Mouse (Mus musculus): ENCODE data around the gene Trim21. TPM values are rescaled to one million over a fixed set of nuclear protein-coding genes. Genes with fewer than 3 reads are reported as not detected.

Gene Trim21
- 0.52 and 0.72 TPM in 2 replicates for polyA plus RNA-seq (2014; fragmentation: Nextera tagmentation; extraction: Ambion mirVana)

GRCm38 (mm10) chr7:102564999-102565997 lies at the start of gene Trim21:
Gene Trim21 (minus strand): TSS chr7:102565486.
- H3K27ac ChIP-seq (replicated peaks; ENCODE audit: low read depth, low read length): no peak within 1 kb of the TSS
- no peaks in the 10 kb centered on the region for H3K27me3 ChIP-seq (ENCODE audit: control insufficient read depth, insufficient read depth, low read length)
- peak; percentile 93 for ATAC-seq (replicated peaks; ENCODE audit: insufficient number of reproducible peaks, low FRiP score, low TSS enrichment, low read depth)
- H3K4me2 ChIP-seq (ENCODE audit: low read depth, low read length): peak within 1 kb of the TSS; percentile 39
- H3K4me3 ChIP-seq (ENCODE audit: low read depth, low read length): peak within 1 kb of the TSS; percentile 36
- H3K9me3 ChIP-seq (replicated peaks; ENCODE audit: control insufficient read depth, low read length): no peaks in the 10 kb centered on the region
- no peaks in the 10 kb centered on the region for H3K36me3 ChIP-seq (replicated peaks; ENCODE audit: control insufficient read depth, insufficient read depth, low read depth, low read length)
- peak within 1 kb of the TSS; percentile 42 for H3K9ac ChIP-seq (replicated peaks; ENCODE audit: low read length)
- H3K4me1 ChIP-seq (ENCODE audit: control insufficient read depth, insufficient read depth, low read length): no peaks in the 10 kb centered on the region
- 18% methylated on average over 10 of the region's 10 CpGs for WGBS
- peak; percentile 70 for DNase-seq (ENCODE audit: low spot score)

- Histone ChIP-seq H3K27me3 (ENCODE audit: control insufficient read depth, insufficient read depth, low read length) (no peaks in the 10 kb centered on the region), H3K4me1 (ENCODE audit: control insufficient read depth, insufficient read depth, low read length) (no peaks in the 10 kb centered on the region), H3K4me2 (ENCODE audit: low read depth, low read length) (no peak within 1 kb of the TSS), H3K27ac (replicated peaks; ENCODE audit: low read depth, low read length) (no peak within 1 kb of the TSS), H3K4me3 (ENCODE audit: low read depth, low read length) (no peak within 1 kb of the TSS), H3K9me3 (replicated peaks; ENCODE audit: control insufficient read depth, low read length) (no peaks in the 10 kb centered on the region), H3K36me3 (replicated peaks; ENCODE audit: control insufficient read depth, insufficient read depth, low read depth, low read length) (no peaks in the 10 kb centered on the region), H3K9ac (replicated peaks; ENCODE audit: low read length) (no peak within 1 kb of the TSS)
- whole genome bisulfite sequencing: 35% methylated on average over 1 of the region's 1 CpGs
- ATAC-seq (replicated peaks; ENCODE audit: insufficient number of reproducible peaks, low FRiP score, low TSS enrichment, low read depth) (no peak), DNase-seq (ENCODE audit: low spot score) (no peak)
These were observed 32.2 kb upstream of the Trim21 start, which contains the start of gene Olfr552 for GRCm38 (mm10) chr7:102597378-102598031. Gene Olfr552 (plus strand): TSS chr7:102597770.

GRCm38 (mm10) chr7:102591786-102592185 lies 26.5 kb upstream of the Trim21 start, which contains the start of gene Olfr551:
Gene Olfr551 (minus strand): TSS chr7:102591886.
- no peak within 1 kb of the TSS for H3K4me3 ChIP-seq (ENCODE audit: low read depth, low read length)
- DNase-seq (ENCODE audit: low spot score) (no peak), ATAC-seq (replicated peaks; ENCODE audit: insufficient number of reproducible peaks, low FRiP score, low TSS enrichment, low read depth) (no peak)
- WGBS: 92% methylated on average over 3 of the region's 3 CpGs
- no peak within 1 kb of the TSS for H3K27ac ChIP-seq (replicated peaks; ENCODE audit: low read depth, low read length)
- H3K9ac ChIP-seq (replicated peaks; ENCODE audit: low read length): no peak within 1 kb of the TSS
- no peaks in the 10 kb centered on the region for H3K27me3 ChIP-seq (ENCODE audit: control insufficient read depth, insufficient read depth, low read length)
- H3K36me3 ChIP-seq (replicated peaks; ENCODE audit: control insufficient read depth, insufficient read depth, low read depth, low read length): no peaks in the 10 kb centered on the region
- no peak within 1 kb of the TSS for H3K4me2 ChIP-seq (ENCODE audit: low read depth, low read length)
- H3K4me1 ChIP-seq (ENCODE audit: control insufficient read depth, insufficient read depth, low read length): no peaks in the 10 kb centered on the region
- H3K9me3 ChIP-seq (replicated peaks; ENCODE audit: control insufficient read depth, low read length): no peaks in the 10 kb centered on the region

GRCm38 (mm10) chr7:102575998-102576397 lies 10.7 kb upstream of the Trim21 start:
- Histone ChIP-seq H3K27me3 (ENCODE audit: control insufficient read depth, insufficient read depth, low read length) (no peaks in the 10 kb centered on the region), H3K36me3 (replicated peaks; ENCODE audit: control insufficient read depth, insufficient read depth, low read depth, low read length) (no peaks in the 10 kb centered on the region), H3K9ac (replicated peaks; ENCODE audit: low read length) (no peak overlapping the region), H3K9me3 (replicated peaks; ENCODE audit: control insufficient read depth, low read length) (no peaks in the 10 kb centered on the region), H3K4me2 (ENCODE audit: low read depth, low read length) (no peak overlapping the region), H3K4me1 (ENCODE audit: control insufficient read depth, insufficient read depth, low read length) (no peaks in the 10 kb centered on the region), H3K27ac (replicated peaks; ENCODE audit: low read depth, low read length) (no peak overlapping the region), H3K4me3 (ENCODE audit: low read depth, low read length) (no peak overlapping the region)
- DNase-seq (ENCODE audit: low spot score): no peak
- 66% methylated on average over 6 of the region's 6 CpGs for WGBS
- ATAC-seq (replicated peaks; ENCODE audit: insufficient number of reproducible peaks, low FRiP score, low TSS enrichment, low read depth): no peak

GRCm38 (mm10) chr7:102573174-102573830 lies 8.0 kb upstream of the Trim21 start:
- Histone ChIP-seq H3K27me3 (ENCODE audit: control insufficient read depth, insufficient read depth, low read length) (no peaks in the 10 kb centered on the region), H3K4me2 (ENCODE audit: low read depth, low read length) (no peak overlapping the region), H3K36me3 (replicated peaks; ENCODE audit: control insufficient read depth, insufficient read depth, low read depth, low read length) (no peaks in the 10 kb centered on the region), H3K9me3 (replicated peaks; ENCODE audit: control insufficient read depth, low read length) (no peaks in the 10 kb centered on the region), H3K9ac (replicated peaks; ENCODE audit: low read length) (no peak overlapping the region), H3K27ac (replicated peaks; ENCODE audit: low read depth, low read length) (no peak overlapping the region), H3K4me1 (ENCODE audit: control insufficient read depth, insufficient read depth, low read length) (no peaks in the 10 kb centered on the region), H3K4me3 (ENCODE audit: low read depth, low read length) (no peak overlapping the region)
- 86% methylated on average over 3 of the region's 3 CpGs for WGBS
- no peak for ATAC-seq (replicated peaks; ENCODE audit: insufficient number of reproducible peaks, low FRiP score, low TSS enrichment, low read depth)
- peak; percentile 21 for DNase-seq (ENCODE audit: low spot score)

- Histone ChIP-seq H3K27me3 (ENCODE audit: control insufficient read depth, insufficient read depth, low read length) (no peaks in the 10 kb centered on the region), H3K4me2 (ENCODE audit: low read depth, low read length) (no peak within 1 kb of the TSS), H3K36me3 (replicated peaks; ENCODE audit: control insufficient read depth, insufficient read depth, low read depth, low read length) (no peaks in the 10 kb centered on the region), H3K4me3 (ENCODE audit: low read depth, low read length) (no peak within 1 kb of the TSS), H3K9ac (replicated peaks; ENCODE audit: low read length) (no peak within 1 kb of the TSS), H3K27ac (replicated peaks; ENCODE audit: low read depth, low read length) (no peak within 1 kb of the TSS), H3K9me3 (replicated peaks; ENCODE audit: control insufficient read depth, low read length) (no peaks in the 10 kb centered on the region), H3K4me1 (ENCODE audit: control insufficient read depth, insufficient read depth, low read length) (no peaks in the 10 kb centered on the region)
- no peak for DNase-seq (ENCODE audit: low spot score)
- WGBS: 92% methylated on average over 8 of the region's 8 CpGs
- no peak for ATAC-seq (replicated peaks; ENCODE audit: insufficient number of reproducible peaks, low FRiP score, low TSS enrichment, low read depth)
These were observed 5.9 kb upstream of the Trim21 start, which contains the start of gene Olfr550 for GRCm38 (mm10) chr7:102571142-102571541. Gene Olfr550 (plus strand): TSS chr7:102571442.

GRCm38 (mm10) chr7:102566219-102566618 lies 933 bp upstream of the Trim21 start:
- H3K27ac ChIP-seq (replicated peaks; ENCODE audit: low read depth, low read length): no peak overlapping the region
- ATAC-seq (replicated peaks; ENCODE audit: insufficient number of reproducible peaks, low FRiP score, low TSS enrichment, low read depth): no peak
- H3K27me3 ChIP-seq (ENCODE audit: control insufficient read depth, insufficient read depth, low read length): no peaks in the 10 kb centered on the region
- H3K9ac ChIP-seq (replicated peaks; ENCODE audit: low read length): no peak overlapping the region
- no peak overlapping the region for H3K4me2 ChIP-seq (ENCODE audit: low read depth, low read length)
- WGBS: 83% methylated on average over 4 of the region's 4 CpGs
- no peaks in the 10 kb centered on the region for H3K9me3 ChIP-seq (replicated peaks; ENCODE audit: control insufficient read depth, low read length)
- H3K36me3 ChIP-seq (replicated peaks; ENCODE audit: control insufficient read depth, insufficient read depth, low read depth, low read length): no peaks in the 10 kb centered on the region
- no peaks in the 10 kb centered on the region for H3K4me1 ChIP-seq (ENCODE audit: control insufficient read depth, insufficient read depth, low read length)
- H3K4me3 ChIP-seq (ENCODE audit: low read depth, low read length): no peak overlapping the region
- DNase-seq (ENCODE audit: low spot score): no peak

All from embryonic facial prominence, embryonic 11.5 days (tissue).